Mouse (Mus musculus) bone marrow macrophage, adult 2 months (primary cell): Measurements from ENCODE around the gene Cherp.

Source experiments
- CTCF ChIP-seq: IDR thresholded peaks from 2 replicates; pipeline ENCODE4 v1.5.1; 2012; ENCODE audit warnings: low read depth, mild to moderate bottlenecking, low read length, moderate library complexity
- POLR2A ChIP-seq: IDR thresholded peaks from 2 replicates; pipeline ENCODE4 v1.6.1; 2012; ENCODE audit warnings: mild to moderate bottlenecking, low read depth, low read length, borderline replicate concordance

GRCm38 (mm10) chr8:72455317-72455716 lies 19.7 kb downstream of the Cherp start:
- no peak for TF ChIP-seq CTCF
- no peak for TF ChIP-seq POLR2A
